Mouse (Mus musculus) cerebellum, adult 2 months (tissue): ENCODE data around the gene Kansl1.

Experiments used
- CTCF ChIP-seq: fragments of 200-500 bp; IDR thresholded peaks from 2 replicates; pipeline ENCODE4 v1.5.1; 2011; ENCODE audit warnings: low read depth, mild to moderate bottlenecking, control low read depth, low read length, moderate library complexity, borderline replicate concordance; ENCODE audit not compliant: insufficient read depth
- POLR2A ChIP-seq: fragments of 200-500 bp; IDR thresholded peaks from 2 replicates; pipeline ENCODE4 v1.6.1; 2011; ENCODE audit warnings: low read length, control low read depth, borderline replicate concordance; ENCODE audit not compliant: insufficient read depth

DNA sequence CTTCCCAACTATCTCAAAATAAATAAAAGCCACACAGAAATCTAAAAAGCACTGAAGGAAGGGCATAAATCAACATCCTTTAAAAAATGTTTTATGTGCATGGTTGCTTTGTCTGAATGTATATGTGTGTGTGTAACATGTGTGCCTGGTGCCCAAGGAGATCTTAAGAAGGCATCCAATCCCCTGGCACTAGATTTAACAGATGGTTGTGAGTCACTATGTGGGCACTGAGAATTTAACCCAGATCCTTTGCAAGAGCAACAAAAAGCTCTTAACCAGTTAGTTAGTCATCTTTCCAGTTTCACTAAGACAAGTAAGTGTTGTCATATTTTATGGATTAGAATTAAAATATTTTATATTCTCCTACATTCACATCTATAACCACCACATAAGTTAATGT lies 56.4 kb downstream of the Kansl1 start:
- TF ChIP-seq CTCF, result no peak
- TF ChIP-seq POLR2A, result no peak
